Mouse (Mus musculus): ENCODE results near the gene Zfp592.

DNA sequence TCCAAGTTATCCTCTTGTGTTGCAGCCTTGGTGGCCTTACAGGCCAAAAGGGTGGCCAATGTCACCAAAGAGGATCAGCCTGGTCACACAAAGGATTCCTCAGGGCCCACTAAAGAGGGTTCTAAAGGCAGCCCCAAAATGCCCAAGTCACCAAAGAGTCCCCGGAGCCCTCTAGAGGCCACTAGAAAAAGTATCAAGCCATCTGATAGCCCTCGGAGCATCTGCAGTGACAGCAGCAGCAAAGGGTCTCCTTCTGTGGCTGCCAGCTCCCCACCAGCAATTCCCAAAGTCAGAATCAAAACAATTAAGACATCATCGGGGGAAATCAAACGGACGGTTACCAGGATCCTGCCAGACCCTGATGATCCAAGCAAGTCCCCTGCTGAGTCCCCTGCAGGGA is 30.6 kb downstream of the Zfp592 start:
- TF ChIP-seq CTCF (IDR thresholded peaks at IDR 0.05; ENCODE audit: borderline replicate concordance, extremely low read depth, insufficient read depth, insufficient read length) (peak; percentile 28; the same call in 1 of the 2 replicates), POLR2A (IDR thresholded peaks at IDR 0.05; ENCODE audit: borderline replicate concordance, extremely low read depth, insufficient read depth, insufficient read length, poor library complexity, severe bottlenecking) (no peak)
